Mouse (Mus musculus): ENCODE results near the gene D5Ertd579e. TPM values are rescaled to one million over a fixed set of nuclear protein-coding genes. Genes with fewer than 3 reads are reported as not detected.

Gene D5Ertd579e
- polyA plus RNA-seq, 1 experiment: 8.6 TPM

GRCm38 (mm10) chr5:36729086-36729473 is 33.3 kb upstream of the D5Ertd579e start:
- Histone ChIP-seq H3K79me2 (ENCODE audit: control insufficient read depth, insufficient read depth) (no peaks in the 10 kb centered on the region), H3K36me3 (ENCODE audit: control insufficient read depth, insufficient read depth) (no peaks in the 10 kb centered on the region), H3ac (ENCODE audit: control insufficient read depth, insufficient read length, low read depth) (no peak overlapping the region), H3K79me3 (ENCODE audit: low read depth) (no peaks in the 10 kb centered on the region), H3K27me3 (ENCODE audit: control insufficient read depth, insufficient read depth, insufficient read length) (no peaks in the 10 kb centered on the region), H3K4me3 (ENCODE audit: insufficient read depth, poor library complexity, severe bottlenecking) (no peak overlapping the region)
- no peak for TF ChIP-seq CEBPB (IDR thresholded peaks at IDR 0.05; ENCODE audit: low read depth)
- no peak for TF ChIP-seq CTCF (IDR thresholded peaks at IDR 0.05; ENCODE audit: control insufficient read depth, insufficient read depth, insufficient read length)
- no peak for TF ChIP-seq MAX (IDR thresholded peaks at IDR 0.05)
- no peak for TF ChIP-seq MYOD1 (IDR thresholded peaks at IDR 0.05; ENCODE audit: control insufficient read depth, insufficient read length, low read depth)
- no peak for TF ChIP-seq FOSL1 (IDR thresholded peaks at IDR 0.05; ENCODE audit: insufficient read depth, low read length, poor library complexity, severe bottlenecking)
- no peak for TF ChIP-seq USF1 (IDR thresholded peaks at IDR 0.05; ENCODE audit: low read depth)
- TF ChIP-seq MYOG (IDR thresholded peaks at IDR 0.05; ENCODE audit: control insufficient read depth, extremely low read depth, insufficient read length): no peak

- H3K79me2 ChIP-seq (ENCODE audit: control insufficient read depth, insufficient read depth): no peaks in the 10 kb centered on the region
- no peaks in the 10 kb centered on the region for H3K79me3 ChIP-seq (ENCODE audit: low read depth)
- H3K4me3 ChIP-seq (ENCODE audit: insufficient read depth, poor library complexity, severe bottlenecking): no peak overlapping the region
- TF ChIP-seq USF1 (IDR thresholded peaks at IDR 0.05; ENCODE audit: low read depth) (no peak), MAX (IDR thresholded peaks at IDR 0.05) (no peak), MYOD1 (IDR thresholded peaks at IDR 0.05; ENCODE audit: control insufficient read depth, insufficient read length, low read depth) (no peak), MYOG (IDR thresholded peaks at IDR 0.05; ENCODE audit: control insufficient read depth, extremely low read depth, insufficient read length) (no peak), FOSL1 (IDR thresholded peaks at IDR 0.05; ENCODE audit: insufficient read depth, low read length, poor library complexity, severe bottlenecking) (no peak), CEBPB (IDR thresholded peaks at IDR 0.05; ENCODE audit: low read depth) (no peak), CTCF (IDR thresholded peaks at IDR 0.05; ENCODE audit: control insufficient read depth, insufficient read depth, insufficient read length) (no peak)
- no peaks in the 10 kb centered on the region for H3K36me3 ChIP-seq (ENCODE audit: control insufficient read depth, insufficient read depth)
- no peaks in the 10 kb centered on the region for H3K27me3 ChIP-seq (ENCODE audit: control insufficient read depth, insufficient read depth, insufficient read length)
- H3ac ChIP-seq (ENCODE audit: control insufficient read depth, insufficient read length, low read depth): no peak overlapping the region
Observed at GRCm38 (mm10) chr5:36728403-36729085, 32.7 kb upstream of the D5Ertd579e start.

- H3K27me3 ChIP-seq (ENCODE audit: control insufficient read depth, insufficient read depth, insufficient read length): no peaks in the 10 kb centered on the region
- TF ChIP-seq USF1 (IDR thresholded peaks at IDR 0.05; ENCODE audit: low read depth) (no peak), MYOG (IDR thresholded peaks at IDR 0.05; ENCODE audit: control insufficient read depth, extremely low read depth, insufficient read length) (no peak), FOSL1 (IDR thresholded peaks at IDR 0.05; ENCODE audit: insufficient read depth, low read length, poor library complexity, severe bottlenecking) (no peak), CEBPB (IDR thresholded peaks at IDR 0.05; ENCODE audit: low read depth) (no peak), CTCF (IDR thresholded peaks at IDR 0.05; ENCODE audit: control insufficient read depth, insufficient read depth, insufficient read length) (no peak), MYOD1 (IDR thresholded peaks at IDR 0.05; ENCODE audit: control insufficient read depth, insufficient read length, low read depth) (no peak), MAX (IDR thresholded peaks at IDR 0.05) (no peak)
Observed at GRCm38 (mm10) chr5:36727776-36728175, 32.0 kb upstream of the D5Ertd579e start.

GRCm38 (mm10) chr5:36727136-36727535 is 31.3 kb upstream of the D5Ertd579e start:
- no peaks in the 10 kb centered on the region for H3K27me3 ChIP-seq (ENCODE audit: control insufficient read depth, insufficient read depth, insufficient read length)
- no peaks in the 10 kb centered on the region for H3K36me3 ChIP-seq (ENCODE audit: control insufficient read depth, insufficient read depth)
- H3K4me3 ChIP-seq (ENCODE audit: insufficient read depth, poor library complexity, severe bottlenecking): no peak overlapping the region
- TF ChIP-seq USF1 (IDR thresholded peaks at IDR 0.05; ENCODE audit: low read depth): no peak
- TF ChIP-seq MAX (IDR thresholded peaks at IDR 0.05): no peak
- no peak for TF ChIP-seq MYOG (IDR thresholded peaks at IDR 0.05; ENCODE audit: control insufficient read depth, extremely low read depth, insufficient read length)
- no peak for TF ChIP-seq FOSL1 (IDR thresholded peaks at IDR 0.05; ENCODE audit: insufficient read depth, low read length, poor library complexity, severe bottlenecking)
- no peak for TF ChIP-seq CTCF (IDR thresholded peaks at IDR 0.05; ENCODE audit: control insufficient read depth, insufficient read depth, insufficient read length)
- TF ChIP-seq MYOD1 (IDR thresholded peaks at IDR 0.05; ENCODE audit: control insufficient read depth, insufficient read length, low read depth): no peak
- TF ChIP-seq CEBPB (IDR thresholded peaks at IDR 0.05; ENCODE audit: low read depth): no peak
- no peaks in the 10 kb centered on the region for H3K79me3 ChIP-seq (ENCODE audit: low read depth)
- no peaks in the 10 kb centered on the region for H3K79me2 ChIP-seq (ENCODE audit: control insufficient read depth, insufficient read depth)
- H3ac ChIP-seq (ENCODE audit: control insufficient read depth, insufficient read length, low read depth): no peak overlapping the region

More at GRCm38 (mm10) chr5:36727776-36728175, 32.0 kb upstream of the D5Ertd579e start:
- H3K4me3 ChIP-seq (ENCODE audit: insufficient read depth, poor library complexity, severe bottlenecking): no peak overlapping the region
- no peaks in the 10 kb centered on the region for H3K79me3 ChIP-seq (ENCODE audit: low read depth)
- no peaks in the 10 kb centered on the region for H3K79me2 ChIP-seq (ENCODE audit: control insufficient read depth, insufficient read depth)
- no peaks in the 10 kb centered on the region for H3K36me3 ChIP-seq (ENCODE audit: control insufficient read depth, insufficient read depth)
- no peak overlapping the region for H3ac ChIP-seq (ENCODE audit: control insufficient read depth, insufficient read length, low read depth)

- H3K27me3 ChIP-seq (ENCODE audit: control insufficient read depth, insufficient read depth, insufficient read length): no peaks in the 10 kb centered on the region
- no peak for TF ChIP-seq FOSL1 (IDR thresholded peaks at IDR 0.05; ENCODE audit: insufficient read depth, low read length, poor library complexity, severe bottlenecking)
- TF ChIP-seq MYOD1 (IDR thresholded peaks at IDR 0.05; ENCODE audit: control insufficient read depth, insufficient read length, low read depth): no peak
- no peak for TF ChIP-seq USF1 (IDR thresholded peaks at IDR 0.05; ENCODE audit: low read depth)
- no peak for TF ChIP-seq CTCF (IDR thresholded peaks at IDR 0.05; ENCODE audit: control insufficient read depth, insufficient read depth, insufficient read length)
- no peak for TF ChIP-seq MAX (IDR thresholded peaks at IDR 0.05)
- no peak for TF ChIP-seq CEBPB (IDR thresholded peaks at IDR 0.05; ENCODE audit: low read depth)
- TF ChIP-seq MYOG (IDR thresholded peaks at IDR 0.05; ENCODE audit: control insufficient read depth, extremely low read depth, insufficient read length): no peak
- H3ac ChIP-seq (ENCODE audit: control insufficient read depth, insufficient read length, low read depth): no peak overlapping the region
- no peaks in the 10 kb centered on the region for H3K79me3 ChIP-seq (ENCODE audit: low read depth)
- no peak overlapping the region for H3K4me3 ChIP-seq (ENCODE audit: insufficient read depth, poor library complexity, severe bottlenecking)
- no peaks in the 10 kb centered on the region for H3K36me3 ChIP-seq (ENCODE audit: control insufficient read depth, insufficient read depth)
- H3K79me2 ChIP-seq (ENCODE audit: control insufficient read depth, insufficient read depth): no peaks in the 10 kb centered on the region
Observed at GRCm38 (mm10) chr5:36726387-36726801, 30.6 kb upstream of the D5Ertd579e start.

Measured in C2C12 (cell line).